Mouse (Mus musculus): ENCODE measurements around the gene AL607142.1. TPM values are rescaled to one million over a fixed set of nuclear protein-coding genes. Genes with fewer than 3 reads are reported as not detected.

AL607142.1 gene
- total RNA-seq (2012; rRNA removed) = not detected in 2 replicates

GRCm38 (mm10) chr4:120064696-120065095, at the start of gene AL607142.1:
Gene AL607142.1 (plus strand): TSS chr4:120064996.
- DNase-seq (ENCODE audit: low read depth, low spot score) = no peak
- Histone ChIP-seq H3K9ac (ENCODE audit: insufficient read depth, low read depth, low read length, poor library complexity, severe bottlenecking) (no peak within 1 kb of the TSS), H3K36me3 (ENCODE audit: control insufficient read depth, insufficient read depth, low read length, poor library complexity, severe bottlenecking) (no peaks in the 10 kb centered on the region), H3K4me3 (ENCODE audit: insufficient read depth in 1 of 2, low read depth in 1 of 2, low read length in 2 of 2, poor library complexity in 1 of 2, severe bottlenecking in 1 of 2) (no peak within 1 kb of the TSS), H3K27ac (ENCODE audit: insufficient read depth, low read depth, low read length, poor library complexity, severe bottlenecking) (no peak within 1 kb of the TSS), H3K9me3 (ENCODE audit: control insufficient read depth, insufficient read depth, low read depth, low read length) (no peaks in the 10 kb centered on the region), H3K4me1 (ENCODE audit: control insufficient read depth in 2 of 2, insufficient read depth in 2 of 2, low read length in 2 of 2, poor library complexity in 1 of 2) (no peaks in the 10 kb centered on the region)
- in situ Hi-C loops (cut with MboI; ENCODE audit: low sequenced_read_pairs in 2 of 2, unreplicated experiment in 2 of 2) = no loop called here
- TF ChIP-seq ZC3H11A (IDR thresholded peaks at IDR 0.05; ENCODE audit: borderline replicate concordance, low read depth, low read length) = no peak
- no peak for TF ChIP-seq ZNF384 (IDR thresholded peaks at IDR 0.05; ENCODE audit: low read depth, low read length)
- no peak for TF ChIP-seq MAFK (IDR thresholded peaks at IDR 0.05; ENCODE audit: insufficient read depth, low read depth, low read length)

DNA sequence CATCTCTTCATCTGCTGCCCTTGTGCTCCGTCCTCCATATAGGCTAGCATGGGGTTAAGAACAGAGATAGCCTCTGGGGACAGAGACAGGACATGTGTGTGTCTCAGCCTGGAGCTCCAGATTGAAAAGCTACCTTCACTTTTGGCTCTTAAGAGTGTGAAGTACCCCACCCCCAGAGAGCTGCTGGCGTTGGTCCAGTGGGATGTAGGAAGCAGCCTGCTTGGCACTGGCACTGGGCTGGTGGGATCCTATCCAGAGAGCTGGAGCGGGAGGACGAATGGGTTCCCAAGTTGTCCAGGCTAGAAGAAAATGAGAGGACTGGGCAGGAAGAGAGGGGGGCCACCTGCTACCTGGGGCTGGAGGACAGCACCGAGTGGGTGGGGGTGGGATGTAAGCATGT, 46.4 kb upstream of the AL607142.1 start:
- Histone ChIP-seq H3K9ac (ENCODE audit: insufficient read depth, low read depth, low read length, poor library complexity, severe bottlenecking) (no peak overlapping the region), H3K4me3 (ENCODE audit: insufficient read depth in 1 of 2, low read depth in 1 of 2, low read length in 2 of 2, poor library complexity in 1 of 2, severe bottlenecking in 1 of 2) (no peak overlapping the region), H3K4me1 (ENCODE audit: control insufficient read depth in 2 of 2, insufficient read depth in 2 of 2, low read length in 2 of 2, poor library complexity in 1 of 2) (no peaks in the 10 kb centered on the region), H3K9me3 (ENCODE audit: control insufficient read depth, insufficient read depth, low read depth, low read length) (no peaks in the 10 kb centered on the region), H3K36me3 (ENCODE audit: control insufficient read depth, insufficient read depth, low read length, poor library complexity, severe bottlenecking) (no peaks in the 10 kb centered on the region), H3K27ac (ENCODE audit: insufficient read depth, low read depth, low read length, poor library complexity, severe bottlenecking) (no peak overlapping the region)
- DNase-seq (ENCODE audit: low read depth, low spot score) = no peak
- TF ChIP-seq CHD2 (IDR thresholded peaks at IDR 0.05; ENCODE audit: low read depth, low read length) (no peak), ZC3H11A (IDR thresholded peaks at IDR 0.05; ENCODE audit: borderline replicate concordance, low read depth, low read length) (no peak), MAFK (IDR thresholded peaks at IDR 0.05; ENCODE audit: insufficient read depth, low read depth, low read length) (no peak), ZNF384 (IDR thresholded peaks at IDR 0.05; ENCODE audit: low read depth, low read length) (no peak), HCFC1 (IDR thresholded peaks at IDR 0.05; ENCODE audit: borderline replicate concordance, insufficient read depth, low read length) (no peak)
- in situ Hi-C loops (cut with MboI; ENCODE audit: low sequenced_read_pairs in 2 of 2, unreplicated experiment in 2 of 2) = no loop called here

DNA sequence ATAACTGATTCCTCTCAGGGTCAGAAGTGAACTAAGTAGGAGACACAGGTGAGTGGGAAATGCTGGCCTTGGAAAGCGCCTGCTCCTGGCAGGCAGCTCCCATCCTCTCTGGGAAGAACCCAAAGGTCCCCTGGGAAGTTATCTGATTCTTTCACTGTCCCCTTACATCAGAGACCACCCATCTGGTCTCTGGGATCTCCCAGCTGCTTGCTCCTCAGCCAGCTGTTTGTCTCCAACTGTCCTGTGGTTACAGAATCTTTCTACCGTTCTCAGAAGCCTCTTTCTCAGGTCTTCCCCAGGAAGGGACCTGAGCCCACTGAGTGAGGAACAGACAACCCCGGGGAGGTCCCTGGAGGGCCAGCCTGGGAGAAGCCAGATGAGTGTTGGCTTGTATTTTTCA, 42.4 kb upstream of the AL607142.1 start:
- no peaks in the 10 kb centered on the region for H3K4me1 ChIP-seq (ENCODE audit: control insufficient read depth in 2 of 2, insufficient read depth in 2 of 2, low read length in 2 of 2, poor library complexity in 1 of 2)
- no peaks in the 10 kb centered on the region for H3K36me3 ChIP-seq (ENCODE audit: control insufficient read depth, insufficient read depth, low read length, poor library complexity, severe bottlenecking)
- DNase-seq (ENCODE audit: low read depth, low spot score) = no peak
- no peak overlapping the region for H3K9ac ChIP-seq (ENCODE audit: insufficient read depth, low read depth, low read length, poor library complexity, severe bottlenecking)
- TF ChIP-seq ZC3H11A (IDR thresholded peaks at IDR 0.05; ENCODE audit: borderline replicate concordance, low read depth, low read length) = no peak
- no peak for TF ChIP-seq MAFK (IDR thresholded peaks at IDR 0.05; ENCODE audit: insufficient read depth, low read depth, low read length)
- no peak for TF ChIP-seq HCFC1 (IDR thresholded peaks at IDR 0.05; ENCODE audit: borderline replicate concordance, insufficient read depth, low read length)
- TF ChIP-seq CHD2 (IDR thresholded peaks at IDR 0.05; ENCODE audit: low read depth, low read length) = no peak
- TF ChIP-seq ZNF384 (IDR thresholded peaks at IDR 0.05; ENCODE audit: low read depth, low read length) = no peak
- no peak overlapping the region for H3K27ac ChIP-seq (ENCODE audit: insufficient read depth, low read depth, low read length, poor library complexity, severe bottlenecking)
- H3K4me3 ChIP-seq (ENCODE audit: insufficient read depth in 1 of 2, low read depth in 1 of 2, low read length in 2 of 2, poor library complexity in 1 of 2, severe bottlenecking in 1 of 2) = no peak overlapping the region
- H3K9me3 ChIP-seq (ENCODE audit: control insufficient read depth, insufficient read depth, low read depth, low read length) = no peaks in the 10 kb centered on the region
- in situ Hi-C loops (cut with MboI; ENCODE audit: low sequenced_read_pairs in 2 of 2, unreplicated experiment in 2 of 2) = no loop called here

DNA sequence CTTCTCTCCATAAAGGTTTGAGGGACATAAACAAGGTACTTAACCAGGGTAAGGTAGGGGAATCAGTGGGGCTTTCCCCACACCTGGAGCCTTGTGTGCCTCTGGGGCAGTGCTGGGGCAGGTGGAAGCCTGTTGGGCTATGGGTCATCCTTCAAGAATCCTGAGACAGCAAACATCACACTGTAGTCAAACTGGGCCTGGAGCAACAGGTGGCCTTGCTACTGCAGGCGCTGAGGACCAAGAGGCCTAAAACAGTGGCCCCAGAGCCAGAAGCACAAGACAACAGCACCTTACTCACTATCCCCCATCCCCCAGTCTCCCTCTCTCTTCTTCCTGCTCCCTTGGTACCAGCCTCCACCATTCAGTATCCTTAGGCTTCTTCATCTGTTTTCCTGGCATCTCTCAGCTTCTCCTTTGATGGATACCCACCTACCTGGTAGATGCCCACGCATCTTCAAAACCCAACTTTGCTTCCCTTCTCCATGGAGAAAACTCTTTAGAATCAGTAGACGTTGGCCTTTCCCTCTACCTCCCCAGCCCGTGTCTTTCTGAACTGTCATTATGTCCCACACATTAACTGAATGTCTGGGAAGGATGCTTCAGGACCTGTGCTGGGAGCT, 41.5 kb upstream of the AL607142.1 start:
- no peak for DNase-seq (ENCODE audit: low read depth, low spot score)
- Histone ChIP-seq H3K9ac (ENCODE audit: insufficient read depth, low read depth, low read length, poor library complexity, severe bottlenecking) (no peak overlapping the region), H3K4me1 (ENCODE audit: control insufficient read depth in 2 of 2, insufficient read depth in 2 of 2, low read length in 2 of 2, poor library complexity in 1 of 2) (no peaks in the 10 kb centered on the region), H3K4me3 (ENCODE audit: insufficient read depth in 1 of 2, low read depth in 1 of 2, low read length in 2 of 2, poor library complexity in 1 of 2, severe bottlenecking in 1 of 2) (no peak overlapping the region), H3K36me3 (ENCODE audit: control insufficient read depth, insufficient read depth, low read length, poor library complexity, severe bottlenecking) (no peaks in the 10 kb centered on the region), H3K9me3 (ENCODE audit: control insufficient read depth, insufficient read depth, low read depth, low read length) (no peaks in the 10 kb centered on the region), H3K27ac (ENCODE audit: insufficient read depth, low read depth, low read length, poor library complexity, severe bottlenecking) (no peak overlapping the region)
- TF ChIP-seq ZC3H11A (IDR thresholded peaks at IDR 0.05; ENCODE audit: borderline replicate concordance, low read depth, low read length) (no peak), HCFC1 (IDR thresholded peaks at IDR 0.05; ENCODE audit: borderline replicate concordance, insufficient read depth, low read length) (no peak), CHD2 (IDR thresholded peaks at IDR 0.05; ENCODE audit: low read depth, low read length) (no peak), MAFK (IDR thresholded peaks at IDR 0.05; ENCODE audit: insufficient read depth, low read depth, low read length) (no peak), ZNF384 (IDR thresholded peaks at IDR 0.05; ENCODE audit: low read depth, low read length) (no peak)
- in situ Hi-C loops (cut with MboI; ENCODE audit: low sequenced_read_pairs in 2 of 2, unreplicated experiment in 2 of 2) = no loop called here

DNA sequence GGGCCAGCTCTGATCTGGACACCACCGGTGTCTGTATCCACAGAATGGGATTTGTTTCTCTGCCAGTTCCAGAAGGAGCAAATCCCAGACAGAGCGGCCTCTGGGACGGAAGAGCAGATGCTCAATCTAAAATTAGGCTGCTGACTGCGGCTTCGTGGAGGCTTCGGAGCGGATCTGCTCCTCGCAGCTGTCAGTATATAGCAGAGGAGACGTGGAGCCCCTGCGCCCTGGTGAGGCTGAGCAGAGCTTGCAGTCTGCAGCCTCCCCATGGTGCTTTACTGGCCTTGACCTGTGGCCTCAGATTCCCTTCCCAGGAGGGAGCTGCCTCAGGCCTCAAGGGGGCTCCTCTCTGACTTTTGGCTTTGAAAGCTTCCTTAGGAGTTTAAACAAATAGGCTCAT, 40.7 kb upstream of the AL607142.1 start:
- no peak for TF ChIP-seq CHD2 (IDR thresholded peaks at IDR 0.05; ENCODE audit: low read depth, low read length)
- no peak for TF ChIP-seq ZC3H11A (IDR thresholded peaks at IDR 0.05; ENCODE audit: borderline replicate concordance, low read depth, low read length)
- no peak for TF ChIP-seq HCFC1 (IDR thresholded peaks at IDR 0.05; ENCODE audit: borderline replicate concordance, insufficient read depth, low read length)
- TF ChIP-seq ZNF384 (IDR thresholded peaks at IDR 0.05; ENCODE audit: low read depth, low read length) = no peak
- TF ChIP-seq MAFK (IDR thresholded peaks at IDR 0.05; ENCODE audit: insufficient read depth, low read depth, low read length) = no peak
- in situ Hi-C loops (cut with MboI; ENCODE audit: low sequenced_read_pairs in 2 of 2, unreplicated experiment in 2 of 2) = no loop called here
- DNase-seq (ENCODE audit: low read depth, low spot score) = no peak
- no peaks in the 10 kb centered on the region for H3K4me1 ChIP-seq (ENCODE audit: control insufficient read depth in 2 of 2, insufficient read depth in 2 of 2, low read length in 2 of 2, poor library complexity in 1 of 2)
- no peaks in the 10 kb centered on the region for H3K9me3 ChIP-seq (ENCODE audit: control insufficient read depth, insufficient read depth, low read depth, low read length)
- no peak overlapping the region for H3K4me3 ChIP-seq (ENCODE audit: insufficient read depth in 1 of 2, low read depth in 1 of 2, low read length in 2 of 2, poor library complexity in 1 of 2, severe bottlenecking in 1 of 2)
- H3K27ac ChIP-seq (ENCODE audit: insufficient read depth, low read depth, low read length, poor library complexity, severe bottlenecking) = no peak overlapping the region
- H3K36me3 ChIP-seq (ENCODE audit: control insufficient read depth, insufficient read depth, low read length, poor library complexity, severe bottlenecking) = no peaks in the 10 kb centered on the region
- no peak overlapping the region for H3K9ac ChIP-seq (ENCODE audit: insufficient read depth, low read depth, low read length, poor library complexity, severe bottlenecking)

Measured in ES-E14 (cell line).